Mouse (Mus musculus): ENCODE data around the gene Ankdd1b. TPM values are rescaled to one million over a fixed set of nuclear protein-coding genes. Genes with fewer than 3 reads are reported as not detected.

Ankdd1b gene
- polyA plus RNA-seq, 1 experiment: not detected

- Histone ChIP-seq H3K27ac (ENCODE audit: insufficient read depth, low read depth, low read length) (no peak overlapping the region), H3K4me1 (ENCODE audit: control insufficient read depth, insufficient read depth, low read length) (no peaks in the 10 kb centered on the region), H3K4me3 (ENCODE audit: insufficient read depth, low read length) (no peak overlapping the region)
- TF ChIP-seq POLR2A (IDR thresholded peaks at IDR 0.05; ENCODE audit: borderline replicate concordance, low read depth, low read length) (no peak), CTCF (IDR thresholded peaks at IDR 0.05; ENCODE audit: low read depth, low read length) (no peak)
These were observed 52.5 kb downstream of the Ankdd1b start for GRCm38 (mm10) chr13:96418487-96418886.

- Histone ChIP-seq H3K4me1 (ENCODE audit: control insufficient read depth, insufficient read depth, low read length) (no peaks in the 10 kb centered on the region), H3K4me3 (ENCODE audit: insufficient read depth, low read length) (no peak overlapping the region), H3K27ac (ENCODE audit: insufficient read depth, low read depth, low read length) (no peak overlapping the region)
- TF ChIP-seq CTCF (IDR thresholded peaks at IDR 0.05; ENCODE audit: low read depth, low read length) (no peak), POLR2A (IDR thresholded peaks at IDR 0.05; ENCODE audit: borderline replicate concordance, low read depth, low read length) (no peak)
These were observed 53.7 kb downstream of the Ankdd1b start for GRCm38 (mm10) chr13:96417261-96417813.

- no peaks in the 10 kb centered on the region for H3K4me1 ChIP-seq (ENCODE audit: control insufficient read depth, insufficient read depth, low read length)
- H3K4me3 ChIP-seq (ENCODE audit: insufficient read depth, low read length): no peak overlapping the region
- no peak overlapping the region for H3K27ac ChIP-seq (ENCODE audit: insufficient read depth, low read depth, low read length)
- no peak for TF ChIP-seq CTCF (IDR thresholded peaks at IDR 0.05; ENCODE audit: low read depth, low read length)
- no peak for TF ChIP-seq POLR2A (IDR thresholded peaks at IDR 0.05; ENCODE audit: borderline replicate concordance, low read depth, low read length)
These were observed 54.6 kb downstream of the Ankdd1b start for GRCm38 (mm10) chr13:96416380-96416779.

- no peaks in the 10 kb centered on the region for H3K4me1 ChIP-seq (ENCODE audit: control insufficient read depth, insufficient read depth, low read length)
- no peak overlapping the region for H3K27ac ChIP-seq (ENCODE audit: insufficient read depth, low read depth, low read length)
- no peak for TF ChIP-seq POLR2A (IDR thresholded peaks at IDR 0.05; ENCODE audit: borderline replicate concordance, low read depth, low read length)
- no peak for TF ChIP-seq CTCF (IDR thresholded peaks at IDR 0.05; ENCODE audit: low read depth, low read length)
- no peak overlapping the region for H3K4me3 ChIP-seq (ENCODE audit: insufficient read depth, low read length)
These were observed 56.6 kb downstream of the Ankdd1b start for GRCm38 (mm10) chr13:96414384-96414783.

- no peak overlapping the region for H3K4me3 ChIP-seq (ENCODE audit: insufficient read depth, low read length)
- no peak overlapping the region for H3K27ac ChIP-seq (ENCODE audit: insufficient read depth, low read depth, low read length)
- H3K4me1 ChIP-seq (ENCODE audit: control insufficient read depth, insufficient read depth, low read length): no peaks in the 10 kb centered on the region; the same call in 1 of the 2 replicates
- TF ChIP-seq CTCF (IDR thresholded peaks at IDR 0.05; ENCODE audit: low read depth, low read length): no peak
- TF ChIP-seq POLR2A (IDR thresholded peaks at IDR 0.05; ENCODE audit: borderline replicate concordance, low read depth, low read length): no peak
These were observed 62.2 kb downstream of the Ankdd1b start for GRCm38 (mm10) chr13:96408786-96409185.

GRCm38 (mm10) chr13:96407040-96407439 is 64.0 kb downstream of the Ankdd1b start:
- TF ChIP-seq POLR2A (IDR thresholded peaks at IDR 0.05; ENCODE audit: borderline replicate concordance, low read depth, low read length): no peak
- TF ChIP-seq CTCF (IDR thresholded peaks at IDR 0.05; ENCODE audit: low read depth, low read length): peak; percentile 54
- no peak overlapping the region for H3K4me3 ChIP-seq (ENCODE audit: insufficient read depth, low read length)
- H3K4me1 ChIP-seq (ENCODE audit: control insufficient read depth, insufficient read depth, low read length): no peaks in the 10 kb centered on the region; the same call in 1 of the 2 replicates
- H3K27ac ChIP-seq (ENCODE audit: insufficient read depth, low read depth, low read length): no peak overlapping the region

- Histone ChIP-seq H3K27ac (ENCODE audit: insufficient read depth, low read depth, low read length) (no peak overlapping the region), H3K4me1 (ENCODE audit: control insufficient read depth, insufficient read depth, low read length) (no peaks in the 10 kb centered on the region; the same call in 1 of the 2 replicates), H3K4me3 (ENCODE audit: insufficient read depth, low read length) (no peak overlapping the region)
- no peak for TF ChIP-seq CTCF (IDR thresholded peaks at IDR 0.05; ENCODE audit: low read depth, low read length)
These were observed 65.5 kb downstream of the Ankdd1b start for GRCm38 (mm10) chr13:96405518-96405917.

- no peak for TF ChIP-seq CTCF (IDR thresholded peaks at IDR 0.05; ENCODE audit: low read depth, low read length)
- no peak for TF ChIP-seq POLR2A (IDR thresholded peaks at IDR 0.05; ENCODE audit: borderline replicate concordance, low read depth, low read length)
- H3K27ac ChIP-seq (ENCODE audit: insufficient read depth, low read depth, low read length): no peak overlapping the region
- H3K4me3 ChIP-seq (ENCODE audit: insufficient read depth, low read length): no peak overlapping the region
- H3K4me1 ChIP-seq (ENCODE audit: control insufficient read depth, insufficient read depth, low read length): no peaks in the 10 kb centered on the region; the same call in 1 of the 2 replicates
These were observed 69.7 kb downstream of the Ankdd1b start for GRCm38 (mm10) chr13:96401251-96401650.

- Histone ChIP-seq H3K27ac (ENCODE audit: insufficient read depth, low read depth, low read length) (no peak overlapping the region), H3K4me3 (ENCODE audit: insufficient read depth, low read length) (peak overlapping the region; percentile 90), H3K4me1 (ENCODE audit: control insufficient read depth, insufficient read depth, low read length) (peaks cover 2% of the 10 kb centered on the region)
- TF ChIP-seq CTCF (IDR thresholded peaks at IDR 0.05; ENCODE audit: low read depth, low read length): no peak
- no peak for TF ChIP-seq POLR2A (IDR thresholded peaks at IDR 0.05; ENCODE audit: borderline replicate concordance, low read depth, low read length)
These were observed 81.7 kb downstream of the Ankdd1b start for GRCm38 (mm10) chr13:96389301-96389700.

GRCm38 (mm10) chr13:96388042-96388888 is 82.7 kb downstream of the Ankdd1b start, which contains the start of gene Poc5:
Poc5 (plus strand) TSS chr13:96388294.
- peak within 1 kb of the TSS; percentile 22; the same call in 1 of the 2 replicates for H3K27ac ChIP-seq (ENCODE audit: insufficient read depth, low read depth, low read length)
- peaks cover 2% of the 10 kb centered on the region for H3K4me1 ChIP-seq (ENCODE audit: control insufficient read depth, insufficient read depth, low read length)
- TF ChIP-seq CTCF (IDR thresholded peaks at IDR 0.05; ENCODE audit: low read depth, low read length) (no peak), POLR2A (IDR thresholded peaks at IDR 0.05; ENCODE audit: borderline replicate concordance, low read depth, low read length) (no peak)
- peak within 1 kb of the TSS; percentile 90 for H3K4me3 ChIP-seq (ENCODE audit: insufficient read depth, low read length)

All from bone marrow macrophage, adult 2 months (primary cell).